Mouse (Mus musculus) lung, postnatal 0 days (tissue): ENCODE results near the gene Nkx1-2. TPM values are rescaled to one million over a fixed set of nuclear protein-coding genes. Genes with fewer than 3 reads are reported as not detected.

Experiments
- ATAC-seq: fragments of 200-750 bp; cut with Nextera tagmentation; 2 replicates; pipeline ENCODE4 v1.8.0; 2017; ENCODE audit warnings: moderate library complexity
- DNase-seq: peaks from one replicate; pipeline ENCODE4 v3.0.0-alpha.2; 2016; ENCODE audit warnings: low spot score
- H3K27ac ChIP-seq: fragments of 300-500 bp; sonication (generic); 2 replicates; pipeline ENCODE4 v1.5.1; 2014; ENCODE audit warnings: antibody characterized with exemption, mild to moderate bottlenecking, low read length, mixed read lengths
- H3K27me3 ChIP-seq: fragments of 300-500 bp; sonication (generic); replicated peaks from 2 replicates; pipeline ENCODE4 v1.6.1; 2014; ENCODE audit warnings: low read length, mixed read lengths; ENCODE audit not compliant: insufficient read depth
- H3K36me3 ChIP-seq: fragments of 300-500 bp; sonication (generic); 2 replicates; pipeline ENCODE4 v1.6.1; 2014; ENCODE audit warnings: low read length, mixed read lengths; ENCODE audit not compliant: insufficient read depth
- H3K4me1 ChIP-seq: fragments of 300-500 bp; sonication (generic); 2 replicates; pipeline ENCODE4 v1.6.1; 2014; ENCODE audit warnings: antibody characterized with exemption, low read depth, low read length, mixed read lengths; ENCODE audit not compliant: insufficient read depth
- H3K4me2 ChIP-seq: fragments of 300-500 bp; sonication (generic); replicated peaks from 2 replicates; pipeline ENCODE4 v1.6.1; 2014; ENCODE audit warnings: low read depth, mild to moderate bottlenecking, low read length, moderate library complexity, mixed read lengths
- H3K4me3 ChIP-seq: fragments of 300-500 bp; sonication (generic); 2 replicates; pipeline ENCODE4 v1.5.1; 2014; ENCODE audit warnings: low read depth, low read length
- H3K9ac ChIP-seq: fragments of 300-500 bp; sonication (generic); replicated peaks from 2 replicates; pipeline ENCODE4 v1.6.1; 2014; ENCODE audit warnings: low read depth, mild to moderate bottlenecking
- H3K9me3 ChIP-seq: fragments of 300-500 bp; sonication (generic); 2 replicates; pipeline ENCODE4 v1.6.1; 2016; ENCODE audit warnings: low read length, mixed read lengths
- CTCF ChIP-seq: IDR thresholded peaks from 2 replicates; pipeline ENCODE4 v1.5.1; 2016; ENCODE audit warnings: antibody characterized with exemption, mild to moderate bottlenecking
- EP300 ChIP-seq: IDR thresholded peaks from 2 replicates; pipeline ENCODE4 v1.6.1; 2016; ENCODE audit warnings: antibody characterized with exemption, mild to moderate bottlenecking, control low read depth
- WGBS: fragments of 180-500 bp; shearing (Covaris S2); extraction: QIAGEN DNeasy Blood & Tissue Kit; methylation state at CpG from one replicate; pipeline ENCODE4 v1.1.7; 2014; 5-methylcytosine and 5-hydroxymethylcytosine counted together
- polyA plus RNA-seq: library from polyadenylated mRNA; unstranded; fragments of >200 nt; fragmentation: Nextera tagmentation; extraction: Ambion mirVana; gene quantifications from 2 replicates; pipeline ENCODE4 v1.2.1, GENCODE M21; 2015

The Nkx1-2 gene
- polyA plus RNA-seq, 1 experiment from 2014 or later: not detected

DNA sequence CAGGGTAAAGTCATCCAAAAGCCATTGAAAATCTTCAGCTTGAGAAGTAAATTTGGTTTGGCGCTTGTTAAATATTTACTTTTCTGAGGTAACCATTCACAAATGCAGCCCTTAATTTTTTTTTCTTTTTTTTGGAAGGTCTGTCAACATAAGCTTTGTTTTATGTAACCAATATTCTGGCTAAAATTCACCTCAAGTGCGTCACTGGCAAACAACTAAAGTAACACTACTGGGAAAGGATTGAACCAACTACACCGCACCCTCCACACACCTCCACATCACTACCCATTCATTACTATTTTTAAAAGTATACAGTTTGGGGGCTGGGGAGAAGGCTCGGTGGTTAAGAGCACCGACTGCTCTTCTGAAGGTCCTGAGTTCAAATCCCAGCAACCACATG lies 24.8 kb downstream of the Nkx1-2 start:
- H3K27me3 ChIP-seq: no peaks in the 10 kb centered on the region
- H3K9ac ChIP-seq: no peak overlapping the region
- no peak for ATAC-seq
- peak; percentile 81 for DNase-seq
- WGBS: 55% methylated on average over 5 of the region's 5 CpGs
- peaks cover 7% of the 10 kb centered on the region; the same call in 1 of the 2 replicates for H3K4me1 ChIP-seq
- no peaks in the 10 kb centered on the region for H3K36me3 ChIP-seq
- no peak overlapping the region for H3K4me3 ChIP-seq
- H3K9me3 ChIP-seq: no peaks in the 10 kb centered on the region
- 0 out of 2 replicates have a peak overlapping the region, but pooled peaks have one; percentile 47 for H3K27ac ChIP-seq
- TF ChIP-seq CTCF (no peak), EP300 (no peak; the same call in 1 of the 2 replicates)
- peak overlapping the region; percentile 9; the same call in 1 of the 2 replicates for H3K4me2 ChIP-seq

DNA sequence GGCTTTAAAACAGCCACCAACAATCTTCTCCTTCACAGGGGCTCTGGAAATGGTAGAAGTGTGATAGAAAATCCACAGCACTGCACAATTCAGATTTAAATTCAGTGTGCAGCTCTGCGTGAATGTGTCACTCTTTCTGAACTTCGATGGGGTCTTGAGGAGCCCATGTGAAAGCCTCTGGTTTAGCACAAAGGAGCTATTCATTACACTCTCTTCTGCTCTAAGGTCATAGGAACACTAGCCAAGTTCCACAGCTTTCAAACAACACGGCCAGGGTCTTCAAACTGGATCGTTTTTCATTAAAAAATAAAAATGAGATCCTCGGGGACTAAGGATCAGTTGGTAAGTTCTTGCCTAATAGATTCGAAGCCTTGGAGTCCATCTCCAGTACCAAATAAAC lies 26.2 kb downstream of the Nkx1-2 start:
- no peak overlapping the region for H3K9ac ChIP-seq
- no peaks in the 10 kb centered on the region for H3K27me3 ChIP-seq
- TF ChIP-seq EP300 (no peak; the same call in 1 of the 2 replicates), CTCF (no peak)
- H3K27ac ChIP-seq: peak overlapping the region; percentile 51; the same call in 1 of the 2 replicates
- no peaks in the 10 kb centered on the region for H3K36me3 ChIP-seq
- H3K4me1 ChIP-seq: peaks cover 7% of the 10 kb centered on the region; the same call in 1 of the 2 replicates
- ATAC-seq: no peak
- WGBS: 55% methylated on average over 6 of the region's 6 CpGs
- DNase-seq: no peak
- H3K9me3 ChIP-seq: no peaks in the 10 kb centered on the region
- no peak overlapping the region for H3K4me3 ChIP-seq
- peak overlapping the region; percentile 25; the same call in 1 of the 2 replicates for H3K4me2 ChIP-seq

DNA sequence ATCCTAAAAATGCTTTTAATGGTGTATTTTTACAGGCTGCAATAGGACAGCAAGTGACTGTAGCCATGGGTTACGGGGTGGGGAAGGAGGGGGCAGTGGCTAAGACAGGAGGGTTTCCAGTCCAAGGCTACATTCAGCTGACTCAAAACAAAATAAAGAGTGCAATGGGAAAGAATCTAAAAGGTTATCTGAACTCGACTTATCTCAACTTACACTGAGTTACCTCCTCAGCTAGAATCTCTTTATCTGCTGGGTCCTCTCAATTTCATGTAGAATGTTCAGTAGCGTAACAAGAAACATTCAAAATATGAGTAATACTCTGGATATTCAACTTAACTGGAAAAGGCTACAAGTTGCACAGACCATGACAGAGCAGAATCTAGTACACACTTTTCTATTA lies 26.7 kb downstream of the Nkx1-2 start:
- Histone ChIP-seq H3K27ac (peak overlapping the region; percentile 51; the same call in 1 of the 2 replicates), H3K4me3 (no peak overlapping the region), H3K27me3 (no peaks in the 10 kb centered on the region), H3K36me3 (no peaks in the 10 kb centered on the region), H3K9ac (no peak overlapping the region), H3K4me2 (peak overlapping the region; percentile 37; the same call in 1 of the 2 replicates), H3K4me1 (peaks cover 7% of the 10 kb centered on the region; the same call in 1 of the 2 replicates), H3K9me3 (no peaks in the 10 kb centered on the region)
- ATAC-seq (no peak), DNase-seq (no peak)
- TF ChIP-seq EP300 (peak; percentile 16; the same call in 1 of the 2 replicates), CTCF (no peak)
- WGBS: 43% methylated on average over 3 of the region's 3 CpGs

DNA sequence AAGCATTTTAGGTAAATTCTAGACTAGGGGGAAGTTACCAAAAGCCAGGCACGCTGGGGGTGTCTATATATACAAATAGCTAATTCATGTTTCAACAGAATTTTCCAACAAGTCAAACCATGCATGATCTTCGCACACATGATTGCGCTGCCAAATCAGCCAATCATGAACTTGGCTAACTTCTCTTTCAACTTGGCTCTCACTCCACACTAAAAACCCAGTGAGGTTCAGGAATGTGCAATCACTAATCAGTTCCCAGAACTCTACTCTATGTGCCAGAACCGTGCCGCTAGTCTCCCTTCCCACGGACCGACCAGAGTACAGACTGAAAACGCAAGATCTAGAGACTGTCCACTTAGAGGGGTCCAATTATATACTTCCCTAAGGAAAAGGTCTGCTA lies 28.0 kb downstream of the Nkx1-2 start:
- Histone ChIP-seq H3K4me3 (no peak overlapping the region), H3K9ac (no peak overlapping the region), H3K36me3 (no peaks in the 10 kb centered on the region), H3K27ac (peak overlapping the region; percentile 57), H3K4me2 (peak overlapping the region; percentile 37), H3K9me3 (no peaks in the 10 kb centered on the region), H3K4me1 (peaks cover 7% of the 10 kb centered on the region; the same call in 1 of the 2 replicates), H3K27me3 (no peaks in the 10 kb centered on the region)
- ATAC-seq (no peak), DNase-seq (peak; percentile 73)
- TF ChIP-seq EP300 (no peak), CTCF (no peak)
- WGBS: 36% methylated on average over 8 of the region's 8 CpGs

DNA sequence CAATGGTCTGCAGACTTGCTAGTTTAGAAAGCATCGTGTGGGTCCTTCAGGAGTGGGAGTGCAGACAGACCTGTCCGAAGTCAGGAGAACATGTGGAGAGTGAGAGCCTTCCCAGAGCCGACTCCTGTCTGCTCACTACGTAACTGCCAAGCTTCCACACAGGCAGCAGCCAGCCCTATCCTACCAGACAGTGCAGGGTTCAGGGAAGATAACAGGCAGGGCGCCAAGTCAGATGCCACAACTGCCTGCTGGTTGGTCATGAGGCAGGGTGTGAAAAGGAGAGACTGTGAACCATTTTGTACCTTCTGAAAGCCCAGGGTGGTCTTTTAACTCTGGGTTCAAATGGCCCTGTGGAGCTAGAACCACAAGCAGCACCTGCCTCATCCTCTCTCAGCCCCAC lies 29.4 kb downstream of the Nkx1-2 start:
- Histone ChIP-seq H3K27ac (no peak overlapping the region), H3K4me2 (no peak overlapping the region)

DNA sequence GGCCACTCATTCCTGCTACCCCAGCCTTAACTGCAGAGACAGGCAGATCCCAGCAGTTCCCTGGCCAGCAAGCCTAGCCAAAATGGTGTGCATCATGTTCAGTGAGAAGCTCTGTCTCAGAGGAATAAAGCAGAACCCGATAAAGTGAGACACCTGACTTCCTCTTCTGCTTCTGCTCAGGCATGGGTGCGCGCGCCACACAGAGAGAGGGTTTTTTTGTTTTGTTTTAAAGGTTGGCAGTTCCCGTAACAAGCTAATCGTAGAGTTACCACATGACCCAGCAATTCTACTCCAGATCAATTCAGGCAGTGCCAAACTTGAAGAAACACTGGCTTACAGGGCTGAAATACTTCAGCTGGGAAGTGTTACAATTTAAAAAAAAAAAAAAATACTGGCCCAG lies 30.6 kb downstream of the Nkx1-2 start:
- Histone ChIP-seq H3K9me3 (no peaks in the 10 kb centered on the region), H3K27me3 (no peaks in the 10 kb centered on the region), H3K27ac (no peak overlapping the region), H3K4me1 (peaks cover 7% of the 10 kb centered on the region; the same call in 1 of the 2 replicates), H3K4me2 (no peak overlapping the region), H3K9ac (no peak overlapping the region), H3K36me3 (peaks cover 7% of the 10 kb centered on the region; the same call in 1 of the 2 replicates), H3K4me3 (no peak overlapping the region)
- 82% methylated on average over 6 of the region's 6 CpGs for WGBS
- no peak for ATAC-seq
- no peak for DNase-seq
- TF ChIP-seq EP300: no peak
- TF ChIP-seq CTCF: no peak

More for the DNA sequence above, 29.4 kb downstream of the Nkx1-2 start:
- TF ChIP-seq CTCF: no peak
- TF ChIP-seq EP300: no peak
- Histone ChIP-seq H3K9ac (no peak overlapping the region), H3K36me3 (no peaks in the 10 kb centered on the region), H3K9me3 (no peaks in the 10 kb centered on the region), H3K27me3 (no peaks in the 10 kb centered on the region), H3K4me1 (peaks cover 7% of the 10 kb centered on the region; the same call in 1 of the 2 replicates), H3K4me3 (no peak overlapping the region)
- 71% methylated on average over 5 of the region's 5 CpGs for WGBS
- no peak for ATAC-seq
- no peak for DNase-seq
